Mouse (Mus musculus): Measurements from ENCODE around the gene Plxna4. TPM values are rescaled to one million over a fixed set of nuclear protein-coding genes. Genes with fewer than 3 reads are reported as not detected.

The Plxna4 gene
- polyA plus RNA-seq, 1 experiment, result 0.36 TPM

GRCm38 (mm10) chr6:32584243-32584880 lies 3.6 kb downstream of the Plxna4 start:
- Histone ChIP-seq H3K4me1 (ENCODE audit: control insufficient read depth, insufficient read depth, insufficient read length, low read length) (peaks cover 3% of the 10 kb centered on the region; the same call in 1 of the 2 replicates), H3K27ac (replicated peaks; ENCODE audit: low read depth, low read length) (no peak overlapping the region), H3K4me3 (ENCODE audit: insufficient read depth, low read depth, low read length) (no peak overlapping the region)

GRCm38 (mm10) chr6:32583582-32583981 lies 4.4 kb downstream of the Plxna4 start:
- Histone ChIP-seq H3K27ac (replicated peaks; ENCODE audit: low read depth, low read length) (no peak overlapping the region), H3K4me1 (ENCODE audit: control insufficient read depth, insufficient read depth, insufficient read length, low read length) (peaks cover 3% of the 10 kb centered on the region; the same call in 1 of the 2 replicates), H3K4me3 (ENCODE audit: insufficient read depth, low read depth, low read length) (no peak overlapping the region)

- Histone ChIP-seq H3K27ac (replicated peaks; ENCODE audit: low read depth, low read length) (no peak overlapping the region), H3K4me1 (ENCODE audit: control insufficient read depth, insufficient read depth, insufficient read length, low read length) (no peaks in the 10 kb centered on the region; the same call in 1 of the 2 replicates), H3K4me3 (ENCODE audit: insufficient read depth, low read depth, low read length) (no peak overlapping the region)
Measured at GRCm38 (mm10) chr6:32571485-32571884, 16.5 kb downstream of the Plxna4 start.

- no peak overlapping the region for H3K4me3 ChIP-seq (ENCODE audit: insufficient read depth, low read depth, low read length)
- no peaks in the 10 kb centered on the region; the same call in 1 of the 2 replicates for H3K4me1 ChIP-seq (ENCODE audit: control insufficient read depth, insufficient read depth, insufficient read length, low read length)
- no peak overlapping the region for H3K27ac ChIP-seq (replicated peaks; ENCODE audit: low read depth, low read length)
Measured at GRCm38 (mm10) chr6:32570445-32570844, 17.5 kb downstream of the Plxna4 start.

GRCm38 (mm10) chr6:32569919-32570318 lies 18.1 kb downstream of the Plxna4 start:
- H3K27ac ChIP-seq (replicated peaks; ENCODE audit: low read depth, low read length), result no peak overlapping the region
- H3K4me1 ChIP-seq (ENCODE audit: control insufficient read depth, insufficient read depth, insufficient read length, low read length), result no peaks in the 10 kb centered on the region; the same call in 1 of the 2 replicates
- no peak overlapping the region for H3K4me3 ChIP-seq (ENCODE audit: insufficient read depth, low read depth, low read length)

- peaks cover 13% of the 10 kb centered on the region for H3K4me1 ChIP-seq (ENCODE audit: control insufficient read depth, insufficient read depth, insufficient read length, low read length)
- no peak overlapping the region for H3K4me3 ChIP-seq (ENCODE audit: insufficient read depth, low read depth, low read length)
- no peak overlapping the region for H3K27ac ChIP-seq (replicated peaks; ENCODE audit: low read depth, low read length)
Measured at GRCm38 (mm10) chr6:32546915-32547314, 41.1 kb downstream of the Plxna4 start.

- H3K4me3 ChIP-seq (ENCODE audit: insufficient read depth, low read depth, low read length), result no peak overlapping the region
- peaks cover 13% of the 10 kb centered on the region for H3K4me1 ChIP-seq (ENCODE audit: control insufficient read depth, insufficient read depth, insufficient read length, low read length)
- no peak overlapping the region for H3K27ac ChIP-seq (replicated peaks; ENCODE audit: low read depth, low read length)
Measured at GRCm38 (mm10) chr6:32544021-32544420, 44.0 kb downstream of the Plxna4 start.

- H3K4me1 ChIP-seq (ENCODE audit: control insufficient read depth, insufficient read depth, insufficient read length, low read length), result peaks cover 15% of the 10 kb centered on the region
- no peak overlapping the region for H3K27ac ChIP-seq (replicated peaks; ENCODE audit: low read depth, low read length)
Measured at GRCm38 (mm10) chr6:32540155-32540554, 47.8 kb downstream of the Plxna4 start.

GRCm38 (mm10) chr6:32533962-32534740 lies 53.8 kb downstream of the Plxna4 start:
- Histone ChIP-seq H3K4me3 (ENCODE audit: insufficient read depth, low read depth, low read length) (no peak overlapping the region), H3K27ac (replicated peaks; ENCODE audit: low read depth, low read length) (no peak overlapping the region), H3K4me1 (ENCODE audit: control insufficient read depth, insufficient read depth, insufficient read length, low read length) (peaks cover 2% of the 10 kb centered on the region; the same call in 1 of the 2 replicates)

More at GRCm38 (mm10) chr6:32540155-32540554, 47.8 kb downstream of the Plxna4 start:
- no peak overlapping the region for H3K4me3 ChIP-seq (ENCODE audit: insufficient read depth, low read depth, low read length)

GRCm38 (mm10) chr6:32528081-32528570 lies 59.9 kb downstream of the Plxna4 start:
- H3K27ac ChIP-seq (replicated peaks; ENCODE audit: low read depth, low read length), result no peak overlapping the region
- no peaks in the 10 kb centered on the region for H3K4me1 ChIP-seq (ENCODE audit: control insufficient read depth, insufficient read depth, insufficient read length, low read length)
- no peak overlapping the region for H3K4me3 ChIP-seq (ENCODE audit: insufficient read depth, low read depth, low read length)

- Histone ChIP-seq H3K4me1 (ENCODE audit: control insufficient read depth, insufficient read depth, insufficient read length, low read length) (no peaks in the 10 kb centered on the region), H3K4me3 (ENCODE audit: insufficient read depth, low read depth, low read length) (no peak overlapping the region), H3K27ac (replicated peaks; ENCODE audit: low read depth, low read length) (no peak overlapping the region)
Measured at GRCm38 (mm10) chr6:32527518-32527917, 60.5 kb downstream of the Plxna4 start.

- Histone ChIP-seq H3K4me3 (ENCODE audit: insufficient read depth, low read depth, low read length) (no peak overlapping the region), H3K4me1 (ENCODE audit: control insufficient read depth, insufficient read depth, insufficient read length, low read length) (no peaks in the 10 kb centered on the region), H3K27ac (replicated peaks; ENCODE audit: low read depth, low read length) (no peak overlapping the region)
Measured at GRCm38 (mm10) chr6:32526762-32527161, 61.2 kb downstream of the Plxna4 start.

- Histone ChIP-seq H3K4me3 (ENCODE audit: insufficient read depth, low read depth, low read length) (no peak overlapping the region), H3K4me1 (ENCODE audit: control insufficient read depth, insufficient read depth, insufficient read length, low read length) (no peaks in the 10 kb centered on the region), H3K27ac (replicated peaks; ENCODE audit: low read depth, low read length) (no peak overlapping the region)
Measured at GRCm38 (mm10) chr6:32520097-32520496, 67.9 kb downstream of the Plxna4 start.

- H3K27ac ChIP-seq (replicated peaks; ENCODE audit: low read depth, low read length), result no peak overlapping the region
- no peaks in the 10 kb centered on the region for H3K4me1 ChIP-seq (ENCODE audit: control insufficient read depth, insufficient read depth, insufficient read length, low read length)
- H3K4me3 ChIP-seq (ENCODE audit: insufficient read depth, low read depth, low read length), result no peak overlapping the region
Measured at GRCm38 (mm10) chr6:32518617-32519016, 69.4 kb downstream of the Plxna4 start.

GRCm38 (mm10) chr6:32514096-32514495 lies 73.9 kb downstream of the Plxna4 start:
- H3K4me3 ChIP-seq (ENCODE audit: insufficient read depth, low read depth, low read length), result no peak overlapping the region
- H3K27ac ChIP-seq (replicated peaks; ENCODE audit: low read depth, low read length), result no peak overlapping the region
- H3K4me1 ChIP-seq (ENCODE audit: control insufficient read depth, insufficient read depth, insufficient read length, low read length), result peaks cover 18% of the 10 kb centered on the region; the same call in 1 of the 2 replicates

Data from brown adipose tissue, adult 24 weeks (tissue).